Mouse (Mus musculus): ENCODE measurements around the gene Smg5. TPM values are rescaled to one million over a fixed set of nuclear protein-coding genes. Genes with fewer than 3 reads are reported as not detected.

Smg5 gene
- polyA plus RNA-seq, 1 experiment from 2014 or later, result 34.7 TPM

DNA sequence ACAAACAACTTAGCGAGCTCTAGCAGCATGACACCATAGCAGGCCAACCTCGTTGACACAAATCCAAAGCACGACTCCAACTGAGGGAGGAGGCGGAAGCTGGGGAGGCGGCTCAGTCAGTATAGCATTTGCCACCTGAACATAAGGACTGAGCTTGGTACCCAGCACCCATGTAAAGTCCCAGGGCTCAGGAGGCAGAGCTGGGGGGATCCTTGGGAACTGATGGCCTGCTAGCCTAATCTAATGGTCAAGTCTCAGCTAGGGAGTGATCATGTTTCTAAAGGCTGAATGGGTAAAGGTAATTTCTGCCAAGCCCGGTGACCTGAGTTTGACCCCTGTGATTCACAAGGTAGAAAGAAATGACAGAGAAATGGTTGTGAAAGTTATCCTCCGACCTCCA lies 71.5 kb downstream of the Smg5 start:
- Histone ChIP-seq H3K4me2 (ENCODE audit: low read depth, low read length) (no peak overlapping the region), H3K27ac (ENCODE audit: low read length) (no peak overlapping the region), H3K4me3 (ENCODE audit: low read length) (no peak overlapping the region), H3K9ac (ENCODE audit: low read depth, low read length) (no peak overlapping the region), H3K27me3 (replicated peaks; ENCODE audit: control insufficient read depth, insufficient read depth, low read length) (no peaks in the 10 kb centered on the region), H3K4me1 (ENCODE audit: control insufficient read depth, insufficient read depth, low read length) (peaks cover 25% of the 10 kb centered on the region), H3K36me3 (ENCODE audit: control insufficient read depth, insufficient read depth, low read length) (peaks cover 4% of the 10 kb centered on the region), H3K9me3 (ENCODE audit: control insufficient read depth, low read length) (no peaks in the 10 kb centered on the region)
- ATAC-seq, result no peak
- 52% methylated on average over 7 of the region's 7 CpGs for WGBS

DNA sequence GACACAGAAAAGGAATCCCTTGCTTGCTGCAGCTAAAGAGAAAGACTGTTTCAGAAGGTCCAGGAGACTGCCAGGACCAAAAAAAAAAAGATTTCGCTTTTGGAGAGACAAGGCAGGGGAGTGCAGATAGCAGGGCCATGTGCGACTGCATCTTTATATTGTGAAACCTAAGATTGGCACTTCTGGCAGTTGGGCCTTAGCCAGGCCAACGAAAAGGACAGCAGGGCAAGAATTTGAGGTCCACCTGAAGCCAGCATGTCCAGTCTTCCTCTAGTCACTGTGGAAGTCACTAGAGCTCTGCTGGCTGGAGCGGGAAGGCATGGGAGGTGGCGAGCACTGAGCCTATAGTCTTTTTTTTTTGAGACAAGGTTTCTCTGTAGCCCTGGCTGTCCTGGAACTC lies 72.9 kb downstream of the Smg5 start:
- ATAC-seq, result no peak

DNA sequence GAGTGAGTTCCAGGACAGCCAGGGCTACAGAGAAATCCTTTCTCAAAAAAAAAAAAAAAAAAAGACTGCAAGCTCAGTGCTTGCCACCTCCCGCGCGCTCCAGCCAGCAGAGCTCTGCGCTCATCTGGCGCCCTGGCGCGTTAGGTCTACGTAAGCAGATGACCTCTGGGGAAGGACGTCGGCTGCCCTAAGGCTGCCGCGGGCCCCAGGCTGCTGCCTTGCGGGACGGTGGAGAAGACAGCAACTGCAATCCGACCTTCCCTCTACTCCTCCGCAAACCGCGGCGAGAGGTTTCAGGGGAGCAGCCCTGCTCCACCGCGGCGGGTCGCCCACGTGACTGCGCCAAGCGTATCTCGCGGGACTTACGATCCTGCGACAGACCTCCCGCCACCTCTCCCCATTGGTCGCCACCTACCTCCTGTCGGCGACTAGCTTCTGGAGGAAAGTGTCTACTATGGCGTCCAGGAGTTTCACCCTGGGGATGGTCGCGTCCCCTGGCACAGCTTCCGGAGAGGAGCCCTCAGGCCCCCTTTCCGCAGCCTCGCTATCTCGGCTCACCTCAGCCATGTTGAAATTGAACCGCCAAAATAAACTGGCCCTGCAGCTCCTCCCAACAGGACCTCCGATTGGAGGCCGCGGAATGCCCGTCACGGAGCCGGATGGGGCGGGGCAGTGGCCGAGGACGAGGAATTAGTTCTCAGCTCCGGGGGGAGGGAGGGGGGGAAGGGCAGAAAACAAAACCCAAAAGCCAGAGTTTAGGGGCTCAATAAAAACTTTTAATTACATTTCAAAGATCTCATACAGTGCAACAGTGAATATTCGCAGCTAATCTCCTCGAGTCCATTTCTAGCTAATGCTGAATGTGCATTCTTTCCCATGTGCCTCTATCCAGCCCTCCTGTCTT lies 73.9 kb downstream of the Smg5 start, which contains the start of gene Pmf1:
Gene Pmf1 (minus strand): TSS at position 591 of the 904 bp plus-strand sequence.
- Histone ChIP-seq H3K27me3 (replicated peaks; ENCODE audit: control insufficient read depth, insufficient read depth, low read length) (no peaks in the 10 kb centered on the region), H3K4me2 (ENCODE audit: low read depth, low read length) (peak within 1 kb of the TSS; percentile 54), H3K4me3 (ENCODE audit: low read length) (peak within 1 kb of the TSS; percentile 64), H3K4me1 (ENCODE audit: control insufficient read depth, insufficient read depth, low read length) (peaks cover 25% of the 10 kb centered on the region), H3K9ac (ENCODE audit: low read depth, low read length) (peak within 1 kb of the TSS; percentile 89), H3K27ac (ENCODE audit: low read length) (peak within 1 kb of the TSS; percentile 87), H3K9me3 (ENCODE audit: control insufficient read depth, low read length) (no peaks in the 10 kb centered on the region), H3K36me3 (ENCODE audit: control insufficient read depth, insufficient read depth, low read length) (no peaks in the 10 kb centered on the region)
- peak; percentile 93 for ATAC-seq
- WGBS, result under 1% methylated on average over 54 of the region's 54 CpGs

More for the DNA sequence above, 72.9 kb downstream of the Smg5 start:
- Histone ChIP-seq H3K27ac (ENCODE audit: low read length) (peak overlapping the region; percentile 87; the same call in 1 of the 2 replicates), H3K4me1 (ENCODE audit: control insufficient read depth, insufficient read depth, low read length) (peaks cover 25% of the 10 kb centered on the region), H3K4me3 (ENCODE audit: low read length) (peak overlapping the region; percentile 64), H3K4me2 (ENCODE audit: low read depth, low read length) (peak overlapping the region; percentile 54), H3K9me3 (ENCODE audit: control insufficient read depth, low read length) (no peaks in the 10 kb centered on the region), H3K9ac (ENCODE audit: low read depth, low read length) (peak overlapping the region; percentile 89), H3K27me3 (replicated peaks; ENCODE audit: control insufficient read depth, insufficient read depth, low read length) (no peaks in the 10 kb centered on the region), H3K36me3 (ENCODE audit: control insufficient read depth, insufficient read depth, low read length) (peaks cover 1% of the 10 kb centered on the region)
- 55% methylated on average over 5 of the region's 5 CpGs for WGBS

DNA sequence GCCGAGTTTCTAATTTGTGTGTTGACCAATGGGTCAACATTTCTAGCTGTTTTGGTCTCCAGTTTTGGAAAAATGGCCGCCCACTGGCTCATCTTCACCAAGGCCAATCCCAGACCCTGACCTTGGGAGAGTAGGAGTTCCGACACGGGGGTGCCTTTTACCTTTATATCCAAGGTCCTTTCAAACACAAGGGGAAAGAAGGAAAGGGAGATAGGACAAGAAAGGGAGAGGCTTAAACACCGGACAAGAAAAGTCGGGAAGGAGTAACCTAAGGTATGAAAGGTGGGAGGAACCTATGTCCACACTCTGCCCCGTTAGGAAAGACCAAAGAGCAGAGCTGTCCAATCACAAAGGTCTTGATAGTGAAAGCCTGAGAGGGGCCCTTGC lies 74.6 kb downstream of the Smg5 start:
- H3K4me2 ChIP-seq (ENCODE audit: low read depth, low read length), result peak overlapping the region; percentile 54
- no peaks in the 10 kb centered on the region for H3K36me3 ChIP-seq (ENCODE audit: control insufficient read depth, insufficient read depth, low read length)
- peaks cover 30% of the 10 kb centered on the region for H3K4me1 ChIP-seq (ENCODE audit: control insufficient read depth, insufficient read depth, low read length)
- peak overlapping the region; percentile 84 for H3K27ac ChIP-seq (ENCODE audit: low read length)
- H3K4me3 ChIP-seq (ENCODE audit: low read length), result peak overlapping the region; percentile 64
- H3K9ac ChIP-seq (ENCODE audit: low read depth, low read length), result peak overlapping the region; percentile 89
- no peaks in the 10 kb centered on the region for H3K9me3 ChIP-seq (ENCODE audit: control insufficient read depth, low read length)
- no peaks in the 10 kb centered on the region for H3K27me3 ChIP-seq (replicated peaks; ENCODE audit: control insufficient read depth, insufficient read depth, low read length)
- WGBS, result 20% methylated on average over 7 of the region's 7 CpGs
- ATAC-seq, result peak; percentile 26

DNA sequence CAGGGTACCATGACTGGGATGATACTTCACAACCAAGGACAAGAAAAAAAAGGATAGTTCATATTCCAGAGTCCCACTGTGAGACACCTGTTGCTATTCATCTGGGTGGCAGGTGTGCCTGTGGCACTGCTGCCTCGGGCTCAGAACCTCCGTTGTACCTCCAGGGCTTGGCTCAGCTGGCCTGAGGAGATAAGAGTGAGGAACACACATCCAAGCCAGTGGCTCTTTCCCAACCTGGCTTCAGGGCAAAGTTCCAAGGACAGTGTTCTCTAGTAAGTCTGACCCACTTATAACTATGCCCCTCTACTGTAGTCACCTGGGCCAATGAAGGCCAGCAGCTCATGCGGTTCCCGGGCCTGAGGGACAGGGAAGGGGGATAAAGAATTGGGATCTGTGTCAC lies 75.6 kb downstream of the Smg5 start:
- 72% methylated on average over 4 of the region's 4 CpGs for WGBS
- H3K4me3 ChIP-seq (ENCODE audit: low read length), result no peak overlapping the region

More for the DNA sequence above, 75.6 kb downstream of the Smg5 start:
- no peak overlapping the region for H3K9ac ChIP-seq (ENCODE audit: low read depth, low read length)
- no peak for ATAC-seq
- peaks cover 36% of the 10 kb centered on the region for H3K4me1 ChIP-seq (ENCODE audit: control insufficient read depth, insufficient read depth, low read length)
- peak overlapping the region; percentile 25 for H3K27ac ChIP-seq (ENCODE audit: low read length)
- H3K36me3 ChIP-seq (ENCODE audit: control insufficient read depth, insufficient read depth, low read length), result peaks cover 4% of the 10 kb centered on the region; the same call in 1 of the 2 replicates
- no peaks in the 10 kb centered on the region for H3K9me3 ChIP-seq (ENCODE audit: control insufficient read depth, low read length)
- H3K27me3 ChIP-seq (replicated peaks; ENCODE audit: control insufficient read depth, insufficient read depth, low read length), result no peaks in the 10 kb centered on the region
- H3K4me2 ChIP-seq (ENCODE audit: low read depth, low read length), result no peak overlapping the region

Other genes starting within 250 kb of the Smg5 start
- gene Mef2d, start 193.9 kb upstream of the Smg5 start, polyA plus RNA-seq (2015; fragmentation: Nextera tagmentation; extraction: Ambion mirVana), result 13.7 and 23.2 TPM in 2 replicates
- 0.69 and 1.3 TPM in 2 replicates for gene Rhbg, start 81.6 kb upstream of the Smg5 start, polyA plus RNA-seq (2015; fragmentation: Nextera tagmentation; extraction: Ambion mirVana)
- 0.81 TPM in 1 of 2 replicates, not detected in the other for gene Gm38392, start 49.0 kb upstream of the Smg5 start, polyA plus RNA-seq (2015; fragmentation: Nextera tagmentation; extraction: Ambion mirVana)
- gene Tsacc, start 39.3 kb upstream of the Smg5 start, polyA plus RNA-seq (2015; fragmentation: Nextera tagmentation; extraction: Ambion mirVana), result 9.7 and 10.8 TPM in 2 replicates
- gene Cct3, start 39.1 kb upstream of the Smg5 start, polyA plus RNA-seq (2015; fragmentation: Nextera tagmentation; extraction: Ambion mirVana), result 470 and 510 TPM in 2 replicates
- 365 and 416 TPM in 2 replicates for gene Glmp, start 11.2 kb upstream of the Smg5 start, polyA plus RNA-seq (2015; fragmentation: Nextera tagmentation; extraction: Ambion mirVana)
- gene Tmem79, start 112 bp upstream of the Smg5 start, polyA plus RNA-seq (2015; fragmentation: Nextera tagmentation; extraction: Ambion mirVana), result 23.8 and 29.4 TPM in 2 replicates
- gene Paqr6, start 28.3 kb downstream of the Smg5 start, polyA plus RNA-seq (2015; fragmentation: Nextera tagmentation; extraction: Ambion mirVana), result 4.4 and 5.1 TPM in 2 replicates
- gene Bglap3, start 36.5 kb downstream of the Smg5 start, polyA plus RNA-seq (2015; fragmentation: Nextera tagmentation; extraction: Ambion mirVana), result 2.2 and 5.3 TPM in 2 replicates
- gene Bglap2, start 42.4 kb downstream of the Smg5 start, polyA plus RNA-seq (2015; fragmentation: Nextera tagmentation; extraction: Ambion mirVana), result not detected in 2 replicates
- 0.69 TPM in 1 of 2 replicates, not detected in the other for gene Bglap, start 48.2 kb downstream of the Smg5 start, polyA plus RNA-seq (2015; fragmentation: Nextera tagmentation; extraction: Ambion mirVana)
- 112 and 129 TPM in 2 replicates for gene Pmf1, start 74.1 kb downstream of the Smg5 start, polyA plus RNA-seq (2015; fragmentation: Nextera tagmentation; extraction: Ambion mirVana)
- gene Slc25a44, start 88.9 kb downstream of the Smg5 start, polyA plus RNA-seq (2015; fragmentation: Nextera tagmentation; extraction: Ambion mirVana), result 20.4 and 21.8 TPM in 2 replicates
- 60.9 and 71.1 TPM in 2 replicates for gene Sema4a, start 124.9 kb downstream of the Smg5 start, polyA plus RNA-seq (2015; fragmentation: Nextera tagmentation; extraction: Ambion mirVana)
- 126 and 127 TPM in 2 replicates for gene Lmna, start 173.7 kb downstream of the Smg5 start, polyA plus RNA-seq (2015; fragmentation: Nextera tagmentation; extraction: Ambion mirVana)
- 6.5 and 7.3 TPM in 2 replicates for gene Mex3a, start 196.1 kb downstream of the Smg5 start, polyA plus RNA-seq (2015; fragmentation: Nextera tagmentation; extraction: Ambion mirVana)
- 102 and 109 TPM in 2 replicates for gene Rab25, start 212.0 kb downstream of the Smg5 start, polyA plus RNA-seq (2015; fragmentation: Nextera tagmentation; extraction: Ambion mirVana)
- gene Lamtor2, start 216.8 kb downstream of the Smg5 start, polyA plus RNA-seq (2015; fragmentation: Nextera tagmentation; extraction: Ambion mirVana), result 244 and 256 TPM in 2 replicates
- gene Ubqln4, start 217.5 kb downstream of the Smg5 start, polyA plus RNA-seq (2015; fragmentation: Nextera tagmentation; extraction: Ambion mirVana), result 37.2 and 38.9 TPM in 2 replicates
- gene Ssr2, start 239.6 kb downstream of the Smg5 start, polyA plus RNA-seq (2015; fragmentation: Nextera tagmentation; extraction: Ambion mirVana), result 371 and 377 TPM in 2 replicates